16 mouse cellular contexts compared by ENCODE assay signal in genomic region chr5:147189836-147190602, GRCm38 (mm10). TPM values are rescaled to one million over a fixed set of nuclear protein-coding genes. Genes with fewer than 3 reads are reported as not detected.
DNase-seq lines count a peak whose midpoint lies in the region; ATAC-seq lines count a peak whose summit lies in the region.
"Had no signal": no experiment of that assay in that cellular context is flagged by ENCODE, and none has a peak within 500 bp of the region (broad histone marks: within the 10 kb centered on the region; RNA-seq: fewer than 3 reads in every experiment).

No protein-coding gene starts in this region.

- H3K4me1 ChIP-seq in hindbrain, embryonic 14.5 days (replicated peaks; ENCODE audit: control insufficient read depth, insufficient read depth, low read length) = peaks cover 9% of the 10 kb centered on the region; the same call in 1 of the 2 replicates

- no peak overlapping the region for H3K9ac ChIP-seq in hindbrain, embryonic 14.5 days
- H3K9ac ChIP-seq: heart, embryonic 13.5 days; limb, embryonic 15.5 days had no signal

- peak; percentile 21 for DNase-seq in cerebellum, adult 9-11 months
- DNase-seq in cerebellum, adult 9-10 months = no peak
- DNase-seq in embryo, embryonic 11 days = peak; percentile 23
- DNase-seq in hindbrain, embryonic 14.5 days (ENCODE audit: low spot score) = no peak
- DNase-seq in neural tube, embryonic 10.5 days (ENCODE audit: extremely low spot score, low spot score) = peak; percentile 53
- DNase-seq in thymus, postnatal 0 days (ENCODE audit: low spot score) = no peak
- no peak for DNase-seq in T-cell, adult 2 months (ENCODE audit: low spot score)
- no peak for DNase-seq in MN1 (ENCODE audit: low spot score)
- DNase-seq: gastrocnemius, adult 2 months; kidney, adult 18-20 months; layer of hippocampus, adult 9-11 months; lung, postnatal 10 days; spleen, adult 18-20 months had no signal

- no peaks in the 10 kb centered on the region for H3K36me3 ChIP-seq in hindbrain, embryonic 14.5 days (replicated peaks; ENCODE audit: control insufficient read depth, insufficient read depth)
- H3K36me3 ChIP-seq: heart, embryonic 13.5 days; limb, embryonic 15.5 days had no signal

- no peak for ATAC-seq in hindbrain, embryonic 14.5 days (ENCODE audit: low FRiP score)

- peak overlapping the region; percentile 25 for H3K4me2 ChIP-seq in hindbrain, embryonic 14.5 days (replicated peaks)

- no peak overlapping the region for H3K27ac ChIP-seq in hindbrain, embryonic 14.5 days
- H3K27ac ChIP-seq: gastrocnemius, adult 2 months; heart, embryonic 13.5 days; limb, embryonic 15.5 days had no signal

- H3K27me3 ChIP-seq in hindbrain, embryonic 14.5 days (ENCODE audit: control insufficient read depth, insufficient read depth, low read length) = peaks cover 92% of the 10 kb centered on the region

- 2% methylated on average over 45 of the region's 46 CpGs for WGBS in hindbrain, embryonic 14.5 days

- no peaks in the 10 kb centered on the region for H3K9me3 ChIP-seq in hindbrain, embryonic 14.5 days (ENCODE audit: control insufficient read depth, low read length)
- H3K9me3 ChIP-seq: heart, embryonic 13.5 days; limb, embryonic 15.5 days had no signal

- peak overlapping the region; percentile 21 for H3K4me3 ChIP-seq in hindbrain, embryonic 14.5 days (replicated peaks; ENCODE audit: low read length)
- H3K4me3 ChIP-seq: gastrocnemius, adult 2 months had no signal

RNA-seq across cellular contexts. Expression of gene Gsx1, which starts 1.5 kb away (rescaled TPM):
- 4.7 and 5.0 TPM in 2 replicates for polyA plus RNA-seq in hindbrain, embryonic 14.5 days (2014; fragmentation: Nextera tagmentation; extraction: Ambion mirVana)
- not detected in 2 replicates for polyA plus RNA-seq in thymus, postnatal 0 days (2015; fragmentation: Nextera tagmentation; extraction: Ambion mirVana)
- polyA plus RNA-seq: heart, embryonic 13.5 days; limb, embryonic 15.5 days; urinary bladder, adult 2 months had no signal

Comparison
In these comparisons a context has a peak if more than half of its experiments do, and no peak if none do; other contexts are left out.
1. DNase-seq: peak in cerebellum, adult 9-11 months (single experiment), embryo, embryonic 11 days (single experiment) and neural tube, embryonic 10.5 days (single experiment); none in cerebellum, adult 9-10 months (single experiment), hindbrain, embryonic 14.5 days (single experiment), thymus, postnatal 0 days (single experiment), T-cell, adult 2 months (single experiment) and MN1 (single experiment).